Mouse (Mus musculus) limb, embryonic 11.5 days (tissue): Measurements from ENCODE around the gene Copb1. TPM values are rescaled to one million over a fixed set of nuclear protein-coding genes. Genes with fewer than 3 reads are reported as not detected.

ENCODE experiments used
- ATAC-seq: fragments of 200-750 bp; cut with Nextera tagmentation; 2 replicates; pipeline ENCODE4 v1.8.0; 2017; ENCODE audit warnings: low read depth; ENCODE audit not compliant: insufficient number of reproducible peaks, low FRiP score, low TSS enrichment
- DNase-seq: peaks from one replicate; pipeline ENCODE4 v3.0.0-alpha.2; 2015; ENCODE audit warnings: low spot score
- H3K27ac ChIP-seq: fragments of 300-500 bp; sonication (generic); replicated peaks from 2 replicates; pipeline ENCODE4 v1.5.1; 2014; ENCODE audit warnings: low read depth, mild to moderate bottlenecking, low read length
- H3K27me3 ChIP-seq: fragments of 300-500 bp; sonication (generic); 2 replicates; pipeline ENCODE4 v1.6.1; 2014; ENCODE audit warnings: mild to moderate bottlenecking, low read length, mixed read lengths; ENCODE audit not compliant: control insufficient read depth, insufficient read depth
- H3K36me3 ChIP-seq: fragments of 300-500 bp; sonication (generic); 2 replicates; pipeline ENCODE4 v1.6.1; 2014; ENCODE audit warnings: mild to moderate bottlenecking, low read length, moderate library complexity, mixed read lengths; ENCODE audit not compliant: control insufficient read depth, insufficient read depth
- H3K4me1 ChIP-seq: fragments of 300-500 bp; sonication (generic); 2 replicates; pipeline ENCODE4 v1.6.1; 2014; ENCODE audit warnings: low read length, mixed read lengths; ENCODE audit not compliant: control insufficient read depth, insufficient read depth
- H3K4me2 ChIP-seq: fragments of 300-500 bp; sonication (generic); 2 replicates; pipeline ENCODE4 v1.6.1; 2014; ENCODE audit warnings: low read depth, mild to moderate bottlenecking, moderate library complexity; ENCODE audit not compliant: severe bottlenecking
- H3K4me3 ChIP-seq: fragments of 300-500 bp; sonication (generic); 2 replicates; pipeline ENCODE4 v1.5.1; 2014; ENCODE audit warnings: low read depth, low read length
- H3K9ac ChIP-seq: fragments of 300-500 bp; sonication (generic); 2 replicates; pipeline ENCODE4 v1.6.1; 2014; ENCODE audit warnings: mild to moderate bottlenecking, low read length
- H3K9me3 ChIP-seq: fragments of 300-500 bp; sonication (generic); 2 replicates; pipeline ENCODE4 v1.6.1; 2016; ENCODE audit warnings: low read length; ENCODE audit not compliant: control insufficient read depth
- WGBS: fragments of 180-500 bp; shearing (Covaris S2); extraction: QIAGEN DNeasy Blood & Tissue Kit; methylation state at CpG from one replicate; pipeline ENCODE4 v1.1.7; 2014; 5-methylcytosine and 5-hydroxymethylcytosine counted together
- polyA plus RNA-seq: library from polyadenylated mRNA; unstranded; fragments of >200 nt; fragmentation: Nextera tagmentation; extraction: Ambion mirVana; gene quantifications from 2 replicates; pipeline ENCODE4 v1.2.1, GENCODE M21; 2014

Gene Copb1
- polyA plus RNA-seq, 1 experiment from 2014 or later, result 140 TPM

DNA sequence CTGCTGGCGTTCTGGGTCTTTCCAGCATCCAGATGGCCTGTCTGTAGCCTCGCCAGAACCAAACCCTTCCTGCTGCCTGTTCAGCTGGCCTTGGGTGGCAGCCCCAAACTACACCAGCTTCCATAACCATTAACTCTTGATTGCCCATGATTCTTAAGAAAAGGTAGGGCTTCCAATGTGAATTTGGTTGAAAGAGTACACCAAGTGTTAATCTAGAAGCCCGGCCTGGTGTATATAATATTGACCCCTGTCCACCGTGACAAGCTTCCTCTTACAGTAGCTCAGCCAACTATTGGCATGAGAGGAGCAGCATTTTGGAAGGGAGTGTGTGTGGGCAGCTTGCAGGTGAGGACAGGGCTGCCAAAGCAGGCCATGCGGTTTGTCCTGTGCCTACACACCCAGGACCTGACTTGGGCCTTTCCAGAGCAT, 35.6 kb upstream of the Copb1 start:
- H3K4me2 ChIP-seq, result no peak overlapping the region
- H3K4me3 ChIP-seq, result no peak overlapping the region
- H3K27ac ChIP-seq, result no peak overlapping the region
- no peaks in the 10 kb centered on the region for H3K36me3 ChIP-seq
- 63% methylated on average over 5 of the region's 5 CpGs for WGBS
- ATAC-seq (no peak), DNase-seq (no peak)
- 0 out of 2 replicates have a peak, but pooled peaks cover 2% of the 10 kb centered on the region for H3K4me1 ChIP-seq
- H3K27me3 ChIP-seq, result no peaks in the 10 kb centered on the region
- H3K9me3 ChIP-seq, result no peaks in the 10 kb centered on the region
- no peak overlapping the region for H3K9ac ChIP-seq

- H3K27me3 ChIP-seq, result no peaks in the 10 kb centered on the region
- H3K4me3 ChIP-seq, result no peak overlapping the region
- ATAC-seq, result no peak
- H3K9me3 ChIP-seq, result no peaks in the 10 kb centered on the region
- WGBS, result 94% methylated on average over 14 of the region's 14 CpGs
- H3K27ac ChIP-seq, result no peak overlapping the region
- no peak overlapping the region for H3K4me2 ChIP-seq
- H3K9ac ChIP-seq, result no peak overlapping the region
- no peak for DNase-seq
- no peaks in the 10 kb centered on the region for H3K36me3 ChIP-seq
- H3K4me1 ChIP-seq, result no peaks in the 10 kb centered on the region
Observed at GRCm38 (mm10) chr7:114284296-114284910, 29.9 kb upstream of the Copb1 start.

DNA sequence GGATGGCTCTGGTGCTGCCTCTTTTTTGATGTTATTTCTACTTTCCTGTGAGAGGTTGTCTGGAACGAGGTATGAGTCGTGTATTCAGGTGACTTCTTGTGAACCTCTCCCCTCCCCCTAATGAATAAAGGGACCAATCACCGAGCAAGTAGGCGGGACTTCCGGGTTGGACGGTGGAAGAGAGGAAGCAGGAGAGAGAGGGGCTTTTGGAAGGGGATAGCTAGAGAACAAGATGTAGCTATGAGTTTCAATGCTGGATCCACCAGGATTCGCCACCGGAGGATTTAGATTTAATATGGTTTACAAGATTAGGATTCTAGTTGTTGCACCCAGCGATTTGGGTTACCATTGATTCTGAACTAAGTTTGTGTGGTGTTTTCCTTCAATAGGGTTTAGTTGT, 28.5 kb upstream of the Copb1 start:
- Histone ChIP-seq H3K9ac (no peak overlapping the region), H3K4me2 (no peak overlapping the region), H3K9me3 (no peaks in the 10 kb centered on the region), H3K4me3 (no peak overlapping the region), H3K4me1 (no peaks in the 10 kb centered on the region), H3K27me3 (no peaks in the 10 kb centered on the region), H3K36me3 (no peaks in the 10 kb centered on the region), H3K27ac (no peak overlapping the region)
- ATAC-seq, result no peak
- WGBS, result 78% methylated on average over 9 of the region's 9 CpGs
- DNase-seq, result no peak

DNA sequence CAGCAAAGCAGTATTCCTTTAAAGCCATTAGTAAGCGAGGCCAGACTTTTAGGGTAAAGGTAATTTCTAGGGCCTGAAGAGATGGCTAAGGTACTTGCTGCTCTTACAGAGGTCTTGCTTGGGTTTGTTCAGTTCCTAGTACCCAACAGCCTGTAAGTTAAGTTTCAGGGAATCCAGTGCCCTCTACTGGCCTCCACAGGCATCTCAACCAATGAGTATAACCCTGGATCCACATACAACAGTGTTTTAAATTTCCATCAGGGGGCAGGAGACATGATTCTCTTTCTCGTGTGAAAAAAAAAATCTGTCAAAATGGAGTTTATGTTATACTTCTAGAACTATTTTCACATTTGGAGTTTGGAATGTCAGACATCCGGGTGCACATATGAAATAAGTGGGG, 27.2 kb upstream of the Copb1 start:
- Histone ChIP-seq H3K4me1 (no peaks in the 10 kb centered on the region), H3K36me3 (no peaks in the 10 kb centered on the region), H3K27me3 (no peaks in the 10 kb centered on the region), H3K4me3 (no peak overlapping the region), H3K27ac (no peak overlapping the region), H3K9me3 (no peaks in the 10 kb centered on the region), H3K9ac (no peak overlapping the region), H3K4me2 (no peak overlapping the region)
- no peak for ATAC-seq
- WGBS, result 58% methylated on average over 3 of the region's 3 CpGs
- DNase-seq, result no peak

DNA sequence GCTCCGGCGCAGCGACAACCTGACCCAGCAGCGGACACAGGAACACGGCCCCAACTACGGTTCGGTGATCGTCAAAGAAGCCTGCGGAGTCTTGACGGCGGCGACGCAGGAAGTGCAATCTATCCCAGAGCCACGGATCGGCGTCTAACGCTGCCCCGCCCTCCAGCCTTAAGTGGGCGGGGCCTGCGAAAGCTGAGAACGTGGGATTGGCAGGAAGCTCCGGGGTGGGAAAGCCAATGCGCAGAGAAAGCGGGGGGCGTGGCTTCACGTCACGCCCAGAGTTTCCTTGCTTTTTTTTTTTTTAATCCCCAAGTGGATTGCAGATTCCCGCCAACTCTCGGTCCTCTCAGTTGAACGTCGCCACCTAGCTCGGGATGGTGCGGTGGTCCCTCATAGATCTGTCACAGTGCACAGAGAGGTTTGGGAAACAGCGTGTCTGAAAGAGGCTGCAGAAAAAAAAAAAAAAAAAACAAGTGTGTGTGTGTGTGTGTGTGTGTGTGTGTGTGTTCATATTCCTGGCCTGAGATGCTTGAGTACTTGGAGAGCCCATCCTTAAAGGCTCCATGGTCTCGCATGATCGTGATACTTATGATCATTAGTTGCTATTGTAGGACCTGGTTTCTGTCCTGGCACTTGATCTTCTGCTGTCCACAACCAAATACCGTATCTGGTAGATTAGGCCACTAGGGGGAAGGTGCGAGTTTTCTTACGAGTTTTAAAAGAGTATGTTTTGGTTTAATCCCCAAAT, 21.7 kb upstream of the Copb1 start, which contains the start of gene Psma1:
Gene Psma1 (minus strand): TSS at position 114 of the 748 bp plus-strand sequence.
- peak; percentile 97 for DNase-seq
- under 1% methylated on average over 39 of the region's 39 CpGs for WGBS
- Histone ChIP-seq H3K27ac (no peak within 1 kb of the TSS), H3K4me3 (peak within 1 kb of the TSS; percentile 71), H3K27me3 (no peaks in the 10 kb centered on the region), H3K4me1 (no peaks in the 10 kb centered on the region), H3K4me2 (peak within 1 kb of the TSS; percentile 64), H3K9me3 (no peaks in the 10 kb centered on the region), H3K9ac (peak within 1 kb of the TSS; percentile 72), H3K36me3 (no peaks in the 10 kb centered on the region; the same call in 1 of the 2 replicates)
- peak; percentile 92 for ATAC-seq

DNA sequence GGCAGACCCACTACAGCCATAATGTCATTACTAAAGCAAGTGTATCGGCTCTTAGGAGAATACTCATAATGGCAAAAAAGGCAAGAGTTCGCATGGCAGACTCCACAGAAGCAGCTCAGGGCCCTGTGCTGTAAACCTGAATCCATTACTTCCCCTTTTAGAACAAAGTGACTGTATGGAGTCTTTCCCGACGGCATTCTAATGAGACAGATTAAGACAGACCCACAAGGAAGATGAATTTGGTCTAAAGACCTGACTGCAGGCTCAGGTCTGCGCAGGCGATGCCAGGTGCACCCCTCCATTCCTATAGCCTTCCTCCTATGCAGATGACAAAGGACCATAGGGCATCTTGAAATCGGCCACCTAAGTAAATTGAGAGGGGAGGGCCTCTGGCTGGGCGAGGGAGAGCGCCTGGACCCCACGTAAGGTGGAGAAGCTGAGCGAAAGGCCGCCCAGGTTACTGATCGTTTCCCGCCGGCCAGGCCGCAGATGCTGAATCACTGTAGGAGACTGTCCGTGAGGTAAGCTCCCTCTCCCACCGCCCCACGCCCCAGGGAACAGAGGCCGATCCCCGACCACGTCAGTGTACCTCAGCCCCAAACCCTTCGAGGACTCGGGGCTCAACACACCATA, 21.0 kb upstream of the Copb1 start:
- H3K27ac ChIP-seq, result no peak overlapping the region
- no peaks in the 10 kb centered on the region for H3K9me3 ChIP-seq
- DNase-seq (no peak), ATAC-seq (no peak; the same call in none of the 2 replicates)
- H3K4me2 ChIP-seq, result peak overlapping the region; percentile 64
- H3K36me3 ChIP-seq, result no peaks in the 10 kb centered on the region; the same call in 1 of the 2 replicates
- H3K27me3 ChIP-seq, result no peaks in the 10 kb centered on the region
- no peaks in the 10 kb centered on the region for H3K4me1 ChIP-seq
- peak overlapping the region; percentile 71 for H3K4me3 ChIP-seq
- WGBS, result 2% methylated on average over 24 of the region's 24 CpGs
- peak overlapping the region; percentile 72 for H3K9ac ChIP-seq

GRCm38 (mm10) chr7:114268446-114268845, 13.9 kb upstream of the Copb1 start:
- Histone ChIP-seq H3K9ac (no peak overlapping the region), H3K4me1 (no peaks in the 10 kb centered on the region), H3K27ac (no peak overlapping the region), H3K9me3 (no peaks in the 10 kb centered on the region; the same call in 1 of the 2 replicates), H3K4me3 (no peak overlapping the region), H3K4me2 (no peak overlapping the region), H3K36me3 (peaks cover 38% of the 10 kb centered on the region), H3K27me3 (no peaks in the 10 kb centered on the region)
- no peak for ATAC-seq
- WGBS, result 94% methylated on average over 5 of the region's 5 CpGs
- no peak for DNase-seq

DNA sequence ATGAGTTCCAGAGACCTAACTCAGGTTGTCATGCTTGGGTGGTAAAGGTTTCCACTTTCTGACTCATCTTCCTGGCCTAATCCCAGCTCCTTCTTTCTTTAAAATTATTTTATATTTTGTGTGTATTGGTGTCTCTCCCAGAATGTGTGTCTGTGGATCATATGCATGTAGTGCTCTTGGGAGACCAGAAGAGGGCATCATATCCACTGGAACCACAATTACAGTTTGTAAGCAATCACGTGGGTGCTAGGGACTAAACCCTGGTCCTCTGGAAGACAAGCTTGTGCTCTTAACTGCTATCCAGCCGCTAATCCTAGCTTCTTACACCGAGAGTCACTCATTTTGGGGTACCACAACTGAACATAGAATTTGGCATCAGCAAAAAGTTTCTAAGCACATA, 2.8 kb downstream of the Copb1 start:
- no peaks in the 10 kb centered on the region for H3K27me3 ChIP-seq
- H3K36me3 ChIP-seq, result peaks cover 19% of the 10 kb centered on the region
- H3K27ac ChIP-seq, result no peak overlapping the region
- H3K9me3 ChIP-seq, result no peaks in the 10 kb centered on the region
- ATAC-seq (no peak), DNase-seq (no peak)
- H3K9ac ChIP-seq, result no peak overlapping the region
- no peak overlapping the region for H3K4me3 ChIP-seq
- no peaks in the 10 kb centered on the region for H3K4me1 ChIP-seq
- 92% methylated on average over 3 of the region's 3 CpGs for WGBS
- H3K4me2 ChIP-seq, result no peak overlapping the region
